Mouse (Mus musculus) megakaryocyte, embryonic 14.5 days (primary cell): ENCODE results near the gene Unc5c.

Experiments
- FLI1 ChIP-seq: IDR thresholded peaks from 2 replicates; pipeline ENCODE4 v1.6.1; 2012; ENCODE audit warnings: low read length, inconsistent platforms, mixed read lengths
- GATA1 ChIP-seq: IDR thresholded peaks from 3 replicates; pipeline ENCODE4 v1.6.1; 2012; ENCODE audit warnings: mixed read lengths, low read length, inconsistent platforms, borderline replicate concordance

- TF ChIP-seq FLI1, result no peak
- no peak for TF ChIP-seq GATA1
These were observed 131.9 kb downstream of the Unc5c start for GRCm38 (mm10) chr3:141596881-141597280.
